Mouse (Mus musculus) brown adipose tissue, adult 24 weeks (tissue): Measurements from ENCODE around the gene Dlg1. TPM values are rescaled to one million over a fixed set of nuclear protein-coding genes. Genes with fewer than 3 reads are reported as not detected.
"Not testable (repeated sequence)": the region's sequence is repeated elsewhere in the genome, so short reads cannot be mapped to it uniquely, and the experiment has no call there.

Experiments
- H3K27ac ChIP-seq: fragments of 200-500 bp; replicated peaks from 2 replicates; pipeline ENCODE4 v1.5.1; 2012; ENCODE audit warnings: low read depth, mild to moderate bottlenecking, low read length
- H3K4me1 ChIP-seq: fragments of 200-500 bp; 2 replicates; pipeline ENCODE4 v1.6.1; 2012; ENCODE audit warnings: low read length, mixed read lengths; ENCODE audit not compliant: control insufficient read depth, insufficient read depth, insufficient read length
- H3K4me3 ChIP-seq: fragments of 200-500 bp; 2 replicates; pipeline ENCODE4 v1.5.1; 2012; ENCODE audit warnings: low read depth, mild to moderate bottlenecking, low read length, moderate library complexity; ENCODE audit not compliant: insufficient read depth
- polyA plus RNA-seq: library from polyadenylated mRNA; stranded (reverse); fragments of >200 nt; gene quantifications from 2 replicates; pipeline ENCODE4 v1.2.4, GENCODE M21; 2012; ENCODE audit not compliant: missing spikeins, insufficient read depth, insufficient read length

Dlg1 gene
- polyA plus RNA-seq, 1 experiment, result 34.6 TPM

GRCm38 (mm10) chr16:31682291-31682690 lies 19.0 kb downstream of the Dlg1 start:
- Histone ChIP-seq H3K27ac (no peak overlapping the region), H3K4me3 (no peak overlapping the region), H3K4me1 (no peaks in the 10 kb centered on the region; the same call in 1 of the 2 replicates)

DNA sequence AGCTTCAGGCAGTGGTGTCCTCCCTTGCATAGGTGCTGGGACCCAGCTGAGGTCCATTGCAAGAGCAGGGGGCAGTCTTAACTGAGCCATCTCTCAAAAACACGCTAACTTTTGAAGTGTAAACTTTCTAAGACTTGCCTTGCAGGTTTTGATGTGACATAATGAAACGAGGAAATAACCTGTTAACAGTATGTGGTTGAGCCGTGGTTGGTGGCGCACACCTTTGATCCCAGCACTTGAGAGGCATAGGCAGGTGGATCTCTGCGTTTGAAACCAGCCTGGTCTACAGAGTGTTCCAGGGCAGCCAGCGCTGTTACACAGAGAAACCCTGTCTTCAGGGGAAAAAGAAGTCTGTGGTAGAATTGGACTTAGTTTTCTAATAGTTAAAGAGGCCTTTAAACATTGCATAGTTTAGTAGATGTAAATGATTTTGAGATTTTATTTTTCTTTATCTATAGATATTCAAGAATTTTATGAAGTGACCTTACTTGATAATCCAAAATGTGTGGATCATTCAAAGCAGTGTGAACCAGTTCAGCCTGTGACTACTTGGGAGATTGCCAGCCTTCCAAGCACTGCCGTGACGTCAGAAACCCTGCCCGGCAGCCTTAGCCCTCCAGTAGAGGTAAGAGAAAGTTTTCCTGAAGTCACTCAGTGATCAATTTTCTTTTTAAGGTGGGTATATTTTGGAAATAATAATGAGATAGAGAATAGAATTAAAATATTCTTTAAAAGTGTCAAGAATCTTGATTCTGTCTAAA lies 20.6 kb downstream of the Dlg1 start:
- no peak overlapping the region for H3K27ac ChIP-seq
- H3K4me3 ChIP-seq, result no peak overlapping the region
- no peaks in the 10 kb centered on the region; the same call in 1 of the 2 replicates for H3K4me1 ChIP-seq

DNA sequence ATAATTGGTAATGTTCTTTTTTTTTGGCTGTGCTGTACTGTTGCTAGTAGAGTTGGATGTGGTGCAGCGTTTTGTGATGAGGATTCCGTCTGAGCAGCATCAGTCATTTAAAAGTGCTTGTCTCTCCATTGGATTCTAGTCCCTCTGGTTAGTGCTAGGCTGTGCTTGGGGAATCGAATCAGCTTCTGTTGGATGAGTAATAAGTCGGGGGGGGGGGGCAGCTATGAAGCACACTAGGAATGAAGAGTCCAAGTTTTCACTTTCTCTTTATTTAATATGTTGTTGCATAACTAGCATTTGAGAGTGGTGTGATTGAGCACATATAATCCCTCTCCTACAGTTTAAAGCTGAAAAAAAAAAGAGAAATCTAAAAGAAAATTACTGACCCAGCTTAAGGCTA lies 21.5 kb downstream of the Dlg1 start:
- Histone ChIP-seq H3K27ac (no peak overlapping the region), H3K4me1 (no peaks in the 10 kb centered on the region), H3K4me3 (no peak overlapping the region)

DNA sequence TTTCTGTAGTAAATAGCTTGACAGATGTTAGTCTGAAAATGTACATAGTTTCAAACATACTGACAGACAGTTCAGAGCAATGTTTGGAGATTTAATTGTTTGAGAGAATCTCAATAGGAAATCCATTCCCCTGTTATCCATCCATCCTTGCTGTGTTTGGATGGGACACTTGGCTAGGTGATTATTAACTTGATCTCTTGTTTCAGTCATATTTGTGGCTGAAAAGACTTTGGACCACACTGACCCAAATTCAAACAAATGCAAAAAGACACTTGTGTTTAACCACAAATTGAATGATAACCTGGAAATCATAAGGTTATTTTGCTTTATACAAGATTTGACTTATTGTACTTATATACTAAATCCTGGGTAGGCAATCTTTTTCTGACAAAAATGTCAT lies 24.5 kb downstream of the Dlg1 start:
- Histone ChIP-seq H3K27ac (no peak overlapping the region), H3K4me1 (peaks cover under 1% of the 10 kb centered on the region), H3K4me3 (no peak overlapping the region)

DNA sequence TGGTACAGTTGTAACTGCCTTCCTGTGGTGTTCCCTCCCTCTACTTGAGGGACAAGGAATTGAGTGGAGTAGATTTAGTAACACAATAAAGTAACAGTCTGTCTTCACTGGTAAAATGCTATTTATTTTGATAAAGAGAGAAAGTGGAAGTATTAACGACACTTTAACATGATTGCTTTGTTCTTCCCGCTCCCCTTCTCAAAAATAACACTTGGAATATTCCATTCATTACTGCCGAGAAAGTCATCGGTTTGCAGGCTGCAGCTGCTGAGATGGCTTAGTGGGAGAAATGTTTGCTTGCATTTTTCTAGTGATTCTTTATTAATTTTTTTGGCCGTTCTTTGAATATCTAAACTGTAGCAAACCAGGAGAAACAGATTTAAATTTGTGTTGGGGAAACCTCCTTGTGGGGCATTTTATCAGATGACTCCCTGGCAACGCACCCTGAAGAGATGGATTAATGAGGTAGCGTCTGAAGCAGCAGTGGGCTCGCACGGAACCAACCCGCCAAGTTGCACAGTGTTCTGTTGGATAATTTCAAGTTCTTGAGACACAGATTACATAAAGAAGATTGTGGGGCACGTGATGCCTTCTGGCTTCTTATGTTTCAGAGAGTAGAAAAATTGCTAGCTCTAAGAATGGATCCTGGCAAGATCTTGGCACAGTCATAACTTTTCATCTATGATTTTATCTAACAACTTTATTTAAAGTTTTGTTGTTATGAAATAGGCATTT lies 32.2 kb downstream of the Dlg1 start:
- Histone ChIP-seq H3K4me1 (peaks cover 9% of the 10 kb centered on the region), H3K27ac (no peak overlapping the region; the same call in 1 of the 2 replicates), H3K4me3 (peak overlapping the region; percentile 24; the same call in 1 of the 2 replicates)

GRCm38 (mm10) chr16:31696367-31696766 lies 33.1 kb downstream of the Dlg1 start:
- H3K4me1 ChIP-seq, result peaks cover 9% of the 10 kb centered on the region
- peak overlapping the region; percentile 39; the same call in 1 of the 2 replicates for H3K27ac ChIP-seq
- H3K4me3 ChIP-seq, result no peak overlapping the region

DNA sequence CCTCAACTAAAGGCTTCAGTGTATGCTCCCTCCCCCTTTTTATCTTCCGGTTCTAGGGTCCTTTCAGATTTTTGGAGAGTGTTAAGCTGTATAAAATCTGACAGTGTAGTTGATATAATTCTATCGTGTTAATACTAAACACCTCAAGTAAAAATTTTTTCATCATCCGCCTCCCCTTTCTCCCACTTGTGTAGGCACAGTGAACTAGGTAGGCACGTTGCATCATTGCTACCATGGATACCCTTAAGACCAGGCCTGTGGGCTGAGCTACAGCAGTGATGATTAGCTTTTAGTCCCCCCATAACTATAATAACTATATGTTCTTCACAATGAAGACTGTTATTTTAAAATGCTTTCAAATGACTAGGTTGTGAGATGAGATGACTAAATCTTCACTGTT lies 34.1 kb downstream of the Dlg1 start:
- H3K4me1 ChIP-seq, result peaks cover 9% of the 10 kb centered on the region
- no peak overlapping the region for H3K4me3 ChIP-seq
- no peak overlapping the region for H3K27ac ChIP-seq

DNA sequence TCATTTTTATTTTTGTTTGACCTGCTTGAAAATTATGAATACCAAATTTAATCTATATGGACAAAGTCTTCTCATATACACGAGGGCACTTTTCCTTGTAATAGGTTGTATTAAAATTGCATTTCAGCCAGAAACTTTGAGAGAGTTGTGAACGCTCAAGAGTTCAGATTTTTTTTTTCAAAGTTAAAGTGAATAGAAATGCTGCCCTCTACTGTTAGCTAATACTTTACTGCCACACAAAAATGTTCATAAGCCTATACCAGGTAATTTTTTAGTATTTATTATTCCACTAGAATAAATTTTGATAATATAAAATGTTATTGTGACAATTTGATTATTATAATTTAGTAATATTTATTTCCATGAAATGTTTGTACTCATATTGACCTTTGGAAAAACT lies 42.0 kb downstream of the Dlg1 start:
- H3K4me1 ChIP-seq, result no peaks in the 10 kb centered on the region; the same call in 1 of the 2 replicates
- no peak overlapping the region for H3K4me3 ChIP-seq

GRCm38 (mm10) chr16:31705904-31706303 lies 42.7 kb downstream of the Dlg1 start:
- Histone ChIP-seq H3K4me1 (no peaks in the 10 kb centered on the region; the same call in 1 of the 2 replicates), H3K27ac (no peak overlapping the region), H3K4me3 (no peak overlapping the region)

More for the DNA sequence above, 42.0 kb downstream of the Dlg1 start:
- no peak overlapping the region for H3K27ac ChIP-seq

DNA sequence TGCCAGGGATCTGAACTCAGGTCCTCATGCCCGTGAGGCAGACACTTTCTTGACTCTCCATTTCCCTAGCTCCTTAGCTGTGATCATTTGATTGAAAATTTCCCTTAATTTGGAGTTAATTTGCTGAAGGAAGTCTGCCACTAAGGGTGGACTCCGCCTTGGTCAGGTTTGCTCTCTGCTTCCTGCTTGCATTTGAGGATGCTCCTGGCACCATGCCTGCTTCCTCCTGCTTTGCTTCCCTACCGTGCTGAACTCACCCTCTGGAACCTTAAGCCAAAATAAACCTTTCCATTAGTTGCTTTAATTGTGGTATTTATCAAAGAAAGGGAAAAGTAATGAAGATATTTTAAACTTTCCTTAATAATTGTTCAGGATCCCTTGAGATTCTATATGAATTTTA lies 44.1 kb downstream of the Dlg1 start:
- Histone ChIP-seq H3K4me3 (no peak overlapping the region), H3K4me1 (no peaks in the 10 kb centered on the region; the same call in 1 of the 2 replicates)

DNA sequence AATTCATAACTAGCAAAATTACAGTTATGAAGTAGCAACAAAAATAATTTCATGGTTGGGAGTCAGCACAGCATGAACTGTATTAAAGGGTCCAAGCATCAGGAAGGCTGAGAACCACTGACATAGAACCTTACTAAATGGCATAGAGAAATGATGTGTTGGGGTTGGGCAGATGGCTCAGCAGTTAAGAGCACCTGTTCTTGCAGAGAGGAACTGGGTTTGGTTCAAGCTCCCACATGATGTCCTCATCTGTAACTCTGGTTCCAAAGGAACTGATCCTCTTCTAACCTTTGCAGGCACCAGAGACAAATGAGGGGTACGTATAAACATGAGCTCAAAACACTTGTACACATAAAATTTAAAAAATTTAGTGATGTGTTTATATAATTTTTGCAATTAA lies 59.7 kb downstream of the Dlg1 start:
- Histone ChIP-seq H3K4me3 (no peak overlapping the region), H3K27ac (no peak overlapping the region), H3K4me1 (peaks cover 3% of the 10 kb centered on the region)

More for the DNA sequence above, 44.1 kb downstream of the Dlg1 start:
- no peak overlapping the region for H3K27ac ChIP-seq

GRCm38 (mm10) chr16:31724121-31724520 lies 60.9 kb downstream of the Dlg1 start:
- Histone ChIP-seq H3K27ac (no peak overlapping the region), H3K4me3 (no peak overlapping the region), H3K4me1 (peaks cover 3% of the 10 kb centered on the region)

DNA sequence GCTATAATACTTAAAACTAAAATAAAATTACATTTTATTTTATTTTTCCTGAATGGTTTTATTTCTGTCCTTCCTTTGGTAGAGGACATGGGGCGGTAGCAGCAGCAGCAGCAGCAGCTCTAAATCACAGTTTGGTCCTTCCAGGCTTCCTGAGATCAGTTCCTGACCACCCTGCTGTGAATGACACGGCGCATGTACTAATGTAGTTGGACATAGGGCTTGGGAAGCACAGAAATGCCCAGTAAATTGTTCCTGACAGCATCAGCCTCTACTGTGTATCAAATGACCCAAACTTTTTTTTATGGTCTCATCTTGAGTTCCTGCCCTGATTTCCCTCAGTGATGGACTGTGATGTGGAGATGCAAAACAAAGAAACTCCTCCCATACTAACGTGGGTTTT lies 61.6 kb downstream of the Dlg1 start:
- Histone ChIP-seq H3K4me1 (peaks cover under 1% of the 10 kb centered on the region), H3K27ac (no peak overlapping the region), H3K4me3 (no peak overlapping the region)

DNA sequence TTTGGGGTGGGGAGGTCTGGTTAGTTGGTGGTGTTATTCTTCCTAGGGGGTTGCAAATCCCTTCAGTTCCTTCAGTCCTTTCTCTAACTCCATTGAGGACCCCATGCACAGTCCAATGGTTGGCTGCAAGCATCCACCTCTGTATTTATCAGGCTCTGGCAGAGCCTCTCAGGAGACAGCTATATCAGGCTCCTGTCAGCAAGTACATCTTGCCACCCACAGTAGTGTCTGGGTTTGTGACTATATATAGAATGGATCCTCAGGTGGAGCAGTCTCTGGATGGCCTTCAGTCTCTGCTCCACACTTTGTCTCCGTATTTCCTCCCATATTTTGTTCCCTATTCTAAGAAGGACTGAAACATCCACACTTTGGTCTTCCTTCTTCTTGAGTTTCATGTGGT lies 67.7 kb downstream of the Dlg1 start:
- not testable (repeated sequence) for H3K4me3 ChIP-seq, H3K4me1 ChIP-seq, H3K27ac ChIP-seq

GRCm38 (mm10) chr16:31737081-31737480 lies 73.8 kb downstream of the Dlg1 start:
- Histone ChIP-seq H3K4me1 (peaks cover 2% of the 10 kb centered on the region; the same call in 1 of the 2 replicates), H3K4me3 (no peak overlapping the region), H3K27ac (no peak overlapping the region)
